Mouse (Mus musculus) bone marrow macrophage, adult 2 months (primary cell): ENCODE data around the gene Pdss2. TPM values are rescaled to one million over a fixed set of nuclear protein-coding genes. Genes with fewer than 3 reads are reported as not detected.
"Not testable (repeated sequence)": the region's sequence is repeated elsewhere in the genome, so short reads cannot be mapped to it uniquely, and the experiment has no call there.

Source experiments
- H3K27ac ChIP-seq: 2 replicates; pipeline ENCODE4 v1.5.1; 2012; ENCODE audit warnings: low read depth, low read length; ENCODE audit not compliant: insufficient read depth
- H3K4me1 ChIP-seq: 2 replicates; pipeline ENCODE4 v1.6.1; 2012; ENCODE audit warnings: low read length; ENCODE audit not compliant: control insufficient read depth, insufficient read depth
- H3K4me3 ChIP-seq: 2 replicates; pipeline ENCODE4 v1.5.1; 2012; ENCODE audit warnings: mild to moderate bottlenecking, low read length, moderate library complexity; ENCODE audit not compliant: insufficient read depth
- CTCF ChIP-seq: IDR thresholded peaks from 2 replicates; pipeline ENCODE4 v1.5.1; 2012; ENCODE audit warnings: low read depth, mild to moderate bottlenecking, low read length, moderate library complexity
- POLR2A ChIP-seq: IDR thresholded peaks from 2 replicates; pipeline ENCODE4 v1.6.1; 2012; ENCODE audit warnings: mild to moderate bottlenecking, low read depth, low read length, borderline replicate concordance
- polyA plus RNA-seq: library from polyadenylated mRNA; stranded (reverse); fragments of >200 nt; gene quantifications from 2 replicates; pipeline ENCODE4 v1.2.4, GENCODE M21; 2012; ENCODE audit not compliant: missing spikeins, insufficient read depth, insufficient read length

The Pdss2 gene
- polyA plus RNA-seq, 1 experiment, result 5.9 TPM

GRCm38 (mm10) chr10:43384623-43385022 is 163.3 kb downstream of the Pdss2 start:
- no peak for TF ChIP-seq CTCF
- no peak for TF ChIP-seq POLR2A
- Histone ChIP-seq H3K4me1 (no peaks in the 10 kb centered on the region), H3K27ac (no peak overlapping the region), H3K4me3 (no peak overlapping the region)

GRCm38 (mm10) chr10:43392921-43393320 is 171.6 kb downstream of the Pdss2 start:
- Histone ChIP-seq H3K4me1 (peaks cover 3% of the 10 kb centered on the region; the same call in 1 of the 2 replicates), H3K4me3 (no peak overlapping the region), H3K27ac (no peak overlapping the region)
- no peak for TF ChIP-seq POLR2A
- no peak for TF ChIP-seq CTCF

DNA sequence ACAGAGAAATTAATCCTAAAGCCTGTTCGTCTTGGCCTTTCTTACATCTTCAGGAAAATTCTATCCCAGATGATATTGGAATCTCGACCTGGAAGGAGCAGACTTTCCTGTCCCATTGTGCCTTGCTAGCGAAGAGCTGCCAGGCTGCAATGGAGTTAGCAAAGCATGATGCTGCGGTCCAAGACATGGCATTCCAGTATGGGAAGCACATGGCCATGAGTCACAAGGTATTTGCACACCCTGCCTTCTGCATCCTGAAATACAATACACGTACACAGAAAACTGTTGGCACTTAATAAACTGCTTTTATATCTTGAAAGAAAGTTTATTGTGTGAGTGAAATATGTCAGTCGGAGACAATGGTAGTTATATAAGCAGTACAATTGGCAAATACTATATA is 172.5 kb downstream of the Pdss2 start:
- TF ChIP-seq POLR2A (no peak), CTCF (no peak)
- no peak overlapping the region for H3K4me3 ChIP-seq
- peaks cover 3% of the 10 kb centered on the region; the same call in 1 of the 2 replicates for H3K4me1 ChIP-seq
- no peak overlapping the region for H3K27ac ChIP-seq

DNA sequence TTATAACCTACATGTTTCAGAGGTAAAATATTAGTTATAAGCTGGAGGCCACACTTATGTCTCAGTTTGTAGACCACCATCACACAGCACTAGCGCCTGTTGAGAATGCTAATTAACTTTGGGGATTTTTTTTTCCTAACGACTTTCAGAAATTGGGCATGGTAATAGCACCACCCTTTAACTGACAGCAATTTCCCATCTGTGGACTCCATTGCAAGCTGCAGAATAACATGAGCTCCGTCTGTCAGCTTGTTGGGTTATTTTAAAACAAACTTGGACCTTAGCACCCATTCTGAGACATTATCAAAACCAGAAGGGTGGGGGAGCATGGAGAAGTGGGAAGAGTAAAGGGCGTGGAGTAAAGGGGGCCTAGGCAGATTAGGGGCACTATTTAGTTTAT is 174.5 kb downstream of the Pdss2 start:
- Histone ChIP-seq H3K27ac (no peak overlapping the region), H3K4me1 (peaks cover 3% of the 10 kb centered on the region; the same call in 1 of the 2 replicates), H3K4me3 (no peak overlapping the region)
- TF ChIP-seq POLR2A (no peak), CTCF (no peak)

- H3K4me3 ChIP-seq, result no peak overlapping the region
- no peaks in the 10 kb centered on the region for H3K4me1 ChIP-seq
- H3K27ac ChIP-seq, result no peak overlapping the region
- TF ChIP-seq CTCF (no peak), POLR2A (no peak)
Measured at GRCm38 (mm10) chr10:43399596-43400316, 178.5 kb downstream of the Pdss2 start.

DNA sequence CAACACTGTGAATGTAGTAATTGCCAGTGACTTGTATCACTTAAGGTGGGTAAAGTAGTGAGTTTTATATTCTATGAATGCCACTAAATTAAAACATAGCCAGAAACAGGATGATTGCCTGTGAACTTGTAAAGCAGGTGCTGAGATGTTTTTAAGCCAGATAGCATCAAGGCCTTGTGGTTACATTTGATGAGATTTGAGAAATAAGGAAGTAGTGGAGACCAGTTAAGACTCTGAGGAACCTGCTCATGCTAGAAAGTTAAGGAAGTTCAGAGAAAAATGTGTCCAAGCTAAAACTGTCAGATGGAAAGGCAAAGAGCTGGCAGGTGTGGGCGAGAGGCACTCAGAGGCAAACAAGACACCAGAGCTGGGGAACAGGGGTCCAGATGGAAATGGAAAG is 184.8 kb downstream of the Pdss2 start:
- Histone ChIP-seq H3K4me1 (peaks cover 12% of the 10 kb centered on the region), H3K4me3 (no peak overlapping the region), H3K27ac (no peak overlapping the region)
- TF ChIP-seq CTCF (no peak), POLR2A (no peak)

DNA sequence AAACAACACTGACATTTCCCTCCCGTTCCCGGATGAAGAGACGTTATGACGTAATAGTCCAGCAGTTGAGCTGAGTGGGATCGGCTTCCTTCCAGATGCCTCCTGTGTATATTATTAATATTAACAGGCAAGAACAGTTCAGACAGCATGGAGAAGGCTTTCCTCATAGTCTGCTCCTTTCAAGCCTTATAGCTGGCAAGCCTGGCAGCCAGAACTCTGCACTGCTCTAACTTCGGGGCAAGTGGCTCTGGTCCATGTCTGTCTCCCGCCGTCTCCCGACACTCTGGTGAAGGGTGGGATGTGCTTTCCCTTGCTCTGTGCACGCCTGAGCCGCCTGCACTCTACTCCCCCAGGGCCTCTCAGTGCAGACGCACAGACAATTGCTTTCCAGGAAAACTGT is 185.6 kb downstream of the Pdss2 start:
- Histone ChIP-seq H3K4me1 (peaks cover 16% of the 10 kb centered on the region), H3K27ac (no peak overlapping the region), H3K4me3 (no peak overlapping the region)
- TF ChIP-seq POLR2A (no peak), CTCF (no peak)

GRCm38 (mm10) chr10:43409506-43410230 is 188.4 kb downstream of the Pdss2 start:
- no peak overlapping the region for H3K27ac ChIP-seq
- H3K4me1 ChIP-seq, result peaks cover 16% of the 10 kb centered on the region
- no peak for TF ChIP-seq POLR2A
- no peak for TF ChIP-seq CTCF
- H3K4me3 ChIP-seq, result no peak overlapping the region

DNA sequence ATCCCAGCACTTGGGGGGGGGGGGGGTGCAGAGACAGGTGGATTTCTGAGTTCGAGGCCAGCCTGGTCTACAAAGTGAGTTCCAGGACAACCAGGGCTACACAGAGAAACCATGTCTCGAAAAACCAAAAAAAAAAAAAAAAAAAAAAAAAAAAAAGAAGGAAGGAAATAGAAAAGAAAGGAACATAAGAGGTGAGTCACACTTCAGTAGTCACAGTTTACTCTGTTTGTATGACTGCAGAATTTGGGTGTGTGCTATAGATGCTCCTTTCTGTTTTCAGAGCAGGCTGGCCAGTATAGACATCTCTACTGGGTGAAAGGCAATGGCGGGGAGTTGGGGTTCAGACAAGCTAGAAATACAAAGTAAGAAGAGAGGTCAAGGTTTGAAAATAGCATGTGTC is 189.9 kb downstream of the Pdss2 start:
- peaks cover 13% of the 10 kb centered on the region for H3K4me1 ChIP-seq
- not testable (repeated sequence) for H3K4me3 ChIP-seq

GRCm38 (mm10) chr10:43417346-43417745 is 196.1 kb downstream of the Pdss2 start:
- no peak overlapping the region for H3K27ac ChIP-seq
- no peak overlapping the region for H3K4me3 ChIP-seq
- TF ChIP-seq CTCF (no peak), POLR2A (no peak)
- H3K4me1 ChIP-seq, result peaks cover 13% of the 10 kb centered on the region

More for the DNA sequence above, 189.9 kb downstream of the Pdss2 start:
- H3K27ac ChIP-seq, result not testable (repeated sequence)
